Mouse (Mus musculus) G1E (cell line): Measurements from ENCODE around the gene Znrf1. TPM values are rescaled to one million over a fixed set of nuclear protein-coding genes. Genes with fewer than 3 reads are reported as not detected.

Source experiments
- ATAC-seq: 2 replicates; pipeline ENCODE4 v1.8.0; 2016; ENCODE audit warnings: mild to moderate bottlenecking; ENCODE audit not compliant: insufficient number of reproducible peaks, poor library complexity, low FRiP score, severe bottlenecking; ENCODE audit errors: extremely low read depth
- DNase-seq: peaks from one replicate; pipeline ENCODE4 v3.0.0; 2012; ENCODE audit warnings: low spot score
- H3K27me3 ChIP-seq: 2 replicates; pipeline ENCODE4 v1.6.1; 2012; ENCODE audit warnings: mild to moderate bottlenecking, low read length, inconsistent platforms; ENCODE audit not compliant: insufficient read depth
- H3K36me3 ChIP-seq: replicated peaks from 2 replicates; pipeline ENCODE3; 2012; ENCODE audit warnings: mild to moderate bottlenecking, inconsistent platforms
- H3K4me1 ChIP-seq: 2 replicates; pipeline ENCODE4 v1.6.1; 2012; ENCODE audit warnings: low read depth, low read length, inconsistent platforms, mixed read lengths; ENCODE audit not compliant: insufficient read depth
- H3K4me3 ChIP-seq: 2 replicates; pipeline ENCODE4 v1.5.1; 2012; ENCODE audit warnings: low read depth, mild to moderate bottlenecking, inconsistent platforms, low read length, moderate library complexity, mixed read lengths
- H3K9me3 ChIP-seq: replicated peaks from 2 replicates; pipeline ENCODE4 v1.6.1; 2012; ENCODE audit warnings: inconsistent platforms
- CTCF ChIP-seq: IDR thresholded peaks from 2 replicates; pipeline ENCODE4 v1.5.1; 2012; ENCODE audit warnings: low read depth, low read length, inconsistent platforms, mixed read lengths
- GATA1 ChIP-seq: IDR thresholded peaks from 2 replicates; pipeline ENCODE4 v1.6.1; 2012; ENCODE audit warnings: borderline replicate concordance, low read length, inconsistent platforms, mixed read lengths
- GATA2 ChIP-seq: IDR thresholded peaks from 2 replicates; pipeline ENCODE4 v1.6.1; 2012; ENCODE audit warnings: low read depth, low read length, inconsistent platforms, borderline replicate concordance
- POLR2AphosphoS5 ChIP-seq: IDR thresholded peaks from 2 replicates; pipeline ENCODE4 v1.6.1; 2012; ENCODE audit warnings: low read depth, low read length, inconsistent platforms; ENCODE audit not compliant: insufficient replicate concordance
- TAL1 ChIP-seq: conservative IDR thresholded peaks from 2 replicates; pipeline ENCODE4 v1.6.1; 2012; ENCODE audit warnings: low read depth, low read length, inconsistent platforms, mixed read lengths
- polyA plus RNA-seq: library from polyadenylated mRNA; stranded (reverse); fragments of >175 nt; gene quantifications from 2 replicates; pipeline ENCODE4 v1.2.3, GENCODE M21; 2012
- total RNA-seq, 2 experiments: library from RNA; stranded (forward) in 1 of 2; stranded (reverse) in 1 of 2; fragments of 200-1000 nt in 1 of 2; fragments of >200 nt in 1 of 2; fragmentation: Nextera tagmentation in 1 of 2; gene quantifications; 2 replicates each; pipeline ENCODE4 v1.2.3; 2014 to 2017

Znrf1 gene
- total and polyA plus RNA-seq, 3 experiments, result 22.8 to 62.8 (median 47.6) TPM

- Histone ChIP-seq H3K27me3 (no peaks in the 10 kb centered on the region), H3K4me3 (no peak overlapping the region), H3K4me1 (peaks cover 12% of the 10 kb centered on the region; the same call in 1 of the 2 replicates), H3K9me3 (no peaks in the 10 kb centered on the region), H3K36me3 (peaks cover 74% of the 10 kb centered on the region)
- no peak for ATAC-seq
- no peak for DNase-seq
- TF ChIP-seq GATA1 (no peak), TAL1 (no peak), CTCF (no peak), GATA2 (no peak), POLR2AphosphoS5 (no peak)
These were observed 71.1 kb downstream of the Znrf1 start for GRCm38 (mm10) chr8:111606961-111607360.

- TF ChIP-seq CTCF (no peak), GATA2 (no peak), GATA1 (no peak), TAL1 (no peak), POLR2AphosphoS5 (no peak)
- ATAC-seq (no peak), DNase-seq (no peak)
- Histone ChIP-seq H3K27me3 (no peaks in the 10 kb centered on the region), H3K4me1 (peaks cover 11% of the 10 kb centered on the region; the same call in 1 of the 2 replicates), H3K36me3 (peaks cover 77% of the 10 kb centered on the region), H3K9me3 (no peaks in the 10 kb centered on the region), H3K4me3 (no peak overlapping the region)
These were observed 71.5 kb downstream of the Znrf1 start for GRCm38 (mm10) chr8:111607414-111607813.

- peaks cover 86% of the 10 kb centered on the region for H3K36me3 ChIP-seq
- ATAC-seq (no peak), DNase-seq (no peak)
- no peaks in the 10 kb centered on the region for H3K9me3 ChIP-seq
- no peak overlapping the region for H3K4me3 ChIP-seq
- peaks cover 8% of the 10 kb centered on the region for H3K4me1 ChIP-seq
- no peaks in the 10 kb centered on the region for H3K27me3 ChIP-seq
- TF ChIP-seq GATA2, result no peak
- TF ChIP-seq TAL1, result no peak
- no peak for TF ChIP-seq POLR2AphosphoS5
These were observed 77.3 kb downstream of the Znrf1 start for GRCm38 (mm10) chr8:111613181-111613580.

- TF ChIP-seq TAL1 (no peak), POLR2AphosphoS5 (no peak), GATA2 (no peak), CTCF (no peak), GATA1 (no peak)
- Histone ChIP-seq H3K4me1 (peaks cover 8% of the 10 kb centered on the region), H3K9me3 (no peaks in the 10 kb centered on the region), H3K36me3 (peaks cover 88% of the 10 kb centered on the region), H3K27me3 (no peaks in the 10 kb centered on the region), H3K4me3 (no peak overlapping the region)
- DNase-seq (no peak), ATAC-seq (no peak)
These were observed 79.1 kb downstream of the Znrf1 start for GRCm38 (mm10) chr8:111614786-111615701.

- ATAC-seq (no peak), DNase-seq (no peak)
- peaks cover 18% of the 10 kb centered on the region for H3K4me1 ChIP-seq
- peaks cover 92% of the 10 kb centered on the region for H3K36me3 ChIP-seq
- TF ChIP-seq POLR2AphosphoS5 (no peak), GATA2 (no peak), GATA1 (no peak), TAL1 (no peak), CTCF (no peak)
- no peaks in the 10 kb centered on the region for H3K27me3 ChIP-seq
- no peak overlapping the region for H3K4me3 ChIP-seq
- H3K9me3 ChIP-seq, result no peaks in the 10 kb centered on the region
These were observed 81.9 kb downstream of the Znrf1 start for GRCm38 (mm10) chr8:111617812-111618211.

GRCm38 (mm10) chr8:111618273-111618672 is 82.4 kb downstream of the Znrf1 start:
- ATAC-seq (no peak), DNase-seq (no peak)
- TF ChIP-seq TAL1 (no peak), GATA2 (no peak), POLR2AphosphoS5 (no peak)
- no peak overlapping the region for H3K4me3 ChIP-seq
- no peaks in the 10 kb centered on the region for H3K9me3 ChIP-seq
- H3K27me3 ChIP-seq, result no peaks in the 10 kb centered on the region
- peaks cover 20% of the 10 kb centered on the region for H3K4me1 ChIP-seq
- peaks cover 92% of the 10 kb centered on the region for H3K36me3 ChIP-seq
